Mouse (Mus musculus): ENCODE measurements around the gene Megf6.

GRCm38 (mm10) chr4:154157970-154158662 is 12.4 kb upstream of the Megf6 start:
- TF ChIP-seq CTCF (IDR thresholded peaks at IDR 0.05; ENCODE audit: low read depth) = no peak
- TF ChIP-seq EP300 (optimal IDR thresholded peaks at IDR 0.05) = no peak
